Mouse (Mus musculus) kidney, adult 2 months (tissue): ENCODE measurements around the gene Rhot2.

Experiments
- CTCF ChIP-seq: fragments of 200-500 bp; conservative IDR thresholded peaks from 2 replicates; pipeline ENCODE4 v1.5.1; 2011; ENCODE audit warnings: low read depth, mild to moderate bottlenecking, control low read depth, low read length, moderate library complexity, mixed read lengths; ENCODE audit not compliant: insufficient read depth, insufficient read length
- POLR2A ChIP-seq: fragments of 200-500 bp; IDR thresholded peaks from one replicate; pipeline ENCODE4 v1.6.1; 2011; ENCODE audit warnings: low read depth, low read length, control low read depth

GRCm38 (mm10) chr17:25827546-25828222 is 17.0 kb downstream of the Rhot2 start:
- no peak for TF ChIP-seq CTCF
- TF ChIP-seq POLR2A, result no peak
